Mouse (Mus musculus) CD8-positive naive resting alpha-beta T cell, adult 2 months (primary cell): ENCODE measurements around the gene Xylt1.

ENCODE experiments used
- DNase-seq, 2 experiments: peaks; one replicate each; pipeline ENCODE4 v3.0.0; 2022; ENCODE audit warnings: low read depth in 2 of 2, low spot score in 2 of 2

Gene Xylt1

GRCm38 (mm10) chr7:117600443-117600842 is 219.7 kb downstream of the Xylt1 start:
- no peak for DNase-seq

GRCm38 (mm10) chr7:117610439-117610838 is 229.7 kb downstream of the Xylt1 start:
- DNase-seq: no peak

DNA sequence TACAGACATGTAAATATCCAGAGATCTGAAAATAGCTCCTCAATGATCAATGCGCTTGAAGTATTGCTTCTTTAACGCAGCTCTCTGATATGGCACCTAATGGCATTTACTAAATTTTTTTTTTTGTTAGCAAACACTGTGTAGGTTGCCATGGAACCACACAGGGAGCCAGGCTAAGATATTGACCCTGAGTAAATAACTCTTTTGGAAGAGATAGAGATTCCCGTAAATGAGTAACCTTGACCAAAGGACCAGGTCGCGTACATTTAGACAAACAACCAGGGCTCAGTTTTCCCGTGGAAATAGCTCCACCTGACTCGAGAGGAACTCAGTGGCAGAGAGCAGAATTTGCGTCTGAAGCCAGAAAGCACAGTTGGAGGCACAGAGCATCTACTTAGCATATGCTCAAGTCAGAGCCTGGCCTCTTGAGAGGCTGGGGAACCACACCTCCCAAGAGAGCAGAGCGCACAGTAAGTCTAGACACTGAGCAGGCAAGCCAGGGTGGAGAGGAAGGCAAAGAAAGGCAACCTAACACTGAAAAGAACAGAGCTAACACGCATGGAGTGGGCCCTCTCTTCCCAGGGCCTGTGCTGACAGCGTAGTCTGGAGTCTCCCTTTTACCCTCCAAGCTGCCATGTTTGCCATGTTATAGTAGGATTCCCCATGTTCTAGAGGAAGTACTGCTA is 232.2 kb downstream of the Xylt1 start:
- DNase-seq: peak in 1 of 2 experiments; percentile 11

DNA sequence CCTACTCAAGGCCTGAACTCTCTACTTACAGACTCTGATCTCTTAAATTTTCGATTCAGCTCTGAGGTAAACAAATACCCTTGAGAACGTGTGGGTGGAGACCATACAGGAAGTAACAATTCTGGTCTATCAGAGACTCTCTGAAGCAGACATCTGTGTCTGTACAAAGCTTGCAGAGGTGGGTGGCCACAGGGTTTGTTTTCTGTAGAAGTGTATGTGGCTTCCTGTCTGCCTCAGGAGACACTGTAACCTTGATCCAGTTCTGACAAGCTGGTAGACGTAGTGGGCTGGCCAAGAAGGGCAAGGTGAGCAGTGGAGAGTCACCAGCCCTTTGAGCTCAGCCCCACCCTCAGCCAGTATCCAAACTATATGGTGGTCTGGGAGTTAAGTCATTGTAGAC is 233.0 kb downstream of the Xylt1 start:
- peak; percentile 60 to 67 for DNase-seq

DNA sequence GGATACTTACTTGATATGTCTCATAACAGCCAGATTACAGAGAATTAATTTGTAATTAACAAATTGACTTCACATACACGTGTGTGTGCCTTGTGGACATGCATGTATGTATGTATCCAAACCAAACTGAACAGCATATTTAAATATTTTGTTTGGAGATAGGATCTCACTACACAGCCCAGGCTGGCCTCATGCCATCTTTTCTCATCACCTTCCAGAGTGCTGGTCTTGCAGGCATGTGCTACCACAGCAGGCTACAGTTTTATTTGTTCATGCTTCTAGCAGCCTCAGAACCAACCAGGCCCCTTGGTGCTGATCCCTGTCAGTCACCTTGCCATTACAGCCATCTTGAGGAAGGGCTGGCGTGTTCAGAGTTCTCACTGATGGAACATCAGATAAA is 233.6 kb downstream of the Xylt1 start:
- DNase-seq: no peak

GRCm38 (mm10) chr7:117614851-117615250 is 234.1 kb downstream of the Xylt1 start:
- no peak for DNase-seq

- DNase-seq: no peak
Observed at GRCm38 (mm10) chr7:117616277-117616676, 235.5 kb downstream of the Xylt1 start.

DNA sequence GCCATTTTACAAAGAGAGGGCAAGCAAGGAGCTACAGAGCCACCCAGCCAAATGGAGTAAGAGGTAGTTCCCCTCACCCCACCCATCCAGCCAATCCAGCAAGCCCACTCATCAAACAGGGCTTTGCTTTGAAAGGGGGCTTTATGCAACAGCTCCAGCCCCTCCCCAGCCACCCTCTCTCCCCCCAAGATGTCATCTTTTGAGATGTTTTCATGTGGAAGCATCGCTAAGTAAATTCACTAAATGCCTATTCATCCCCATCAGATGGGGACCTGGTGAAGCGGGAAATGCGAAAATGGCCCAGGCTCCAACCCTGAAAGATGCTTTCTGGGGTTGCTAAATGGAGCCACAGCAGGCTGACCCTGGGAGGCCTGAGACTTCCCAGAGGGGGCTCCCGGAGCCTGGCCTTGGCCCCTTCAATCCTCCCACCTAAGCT is 238.0 kb downstream of the Xylt1 start:
- DNase-seq: no peak

- DNase-seq: no peak
Observed at GRCm38 (mm10) chr7:117621566-117621965, 240.8 kb downstream of the Xylt1 start.

DNA sequence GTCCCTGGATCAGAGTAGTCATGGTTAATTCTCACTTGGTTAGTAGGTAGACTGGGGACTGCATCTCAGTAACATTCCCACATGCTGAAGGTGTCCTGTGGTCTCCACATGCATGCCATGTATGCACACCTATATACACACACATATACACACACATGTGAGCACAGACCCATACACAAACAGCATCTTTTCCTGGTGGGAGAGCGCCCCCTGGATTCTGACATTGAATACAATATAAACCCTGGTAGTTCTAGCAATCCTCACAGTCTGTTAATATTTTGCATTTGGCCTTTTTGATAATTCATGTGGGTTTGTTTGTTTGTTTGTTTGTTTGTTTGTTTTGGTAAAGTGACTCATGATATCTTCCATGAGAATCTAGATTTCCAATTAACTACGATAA is 242.0 kb downstream of the Xylt1 start:
- DNase-seq: peak; percentile 42 to 60

- no peak for DNase-seq
Observed at GRCm38 (mm10) chr7:117628791-117629190, 248.0 kb downstream of the Xylt1 start.

GRCm38 (mm10) chr7:117630657-117631056 is 249.9 kb downstream of the Xylt1 start:
- no peak for DNase-seq

DNA sequence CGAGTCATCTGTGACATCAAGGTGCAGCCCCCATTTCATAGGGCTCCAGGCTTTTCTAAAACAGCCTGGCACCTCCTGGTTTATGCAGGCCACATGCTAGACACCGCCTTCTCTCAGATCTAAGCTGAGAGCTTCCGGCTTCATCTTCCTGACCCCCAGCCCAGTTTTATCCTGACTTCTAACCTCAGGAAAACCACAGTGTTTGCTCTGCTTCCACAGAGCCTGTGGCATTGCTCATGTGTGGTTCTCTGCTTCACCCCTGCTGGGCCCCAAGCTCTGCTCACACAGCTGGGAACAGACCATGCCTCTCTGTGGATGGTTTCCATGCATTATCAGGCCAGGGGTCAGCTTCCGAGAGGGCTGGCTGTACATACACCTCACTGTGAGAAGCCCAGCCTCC is 254.8 kb downstream of the Xylt1 start:
- no peak for DNase-seq

- no peak for DNase-seq
Observed at GRCm38 (mm10) chr7:117636713-117637112, 255.9 kb downstream of the Xylt1 start.

GRCm38 (mm10) chr7:117637997-117638396 is 257.2 kb downstream of the Xylt1 start:
- DNase-seq: no peak

- no peak for DNase-seq
Observed at GRCm38 (mm10) chr7:117652637-117653036, 271.9 kb downstream of the Xylt1 start.

- DNase-seq: no peak
Observed at GRCm38 (mm10) chr7:117655732-117656131, 275.0 kb downstream of the Xylt1 start.

GRCm38 (mm10) chr7:117658180-117658579 is 277.4 kb downstream of the Xylt1 start:
- DNase-seq: no peak

DNA sequence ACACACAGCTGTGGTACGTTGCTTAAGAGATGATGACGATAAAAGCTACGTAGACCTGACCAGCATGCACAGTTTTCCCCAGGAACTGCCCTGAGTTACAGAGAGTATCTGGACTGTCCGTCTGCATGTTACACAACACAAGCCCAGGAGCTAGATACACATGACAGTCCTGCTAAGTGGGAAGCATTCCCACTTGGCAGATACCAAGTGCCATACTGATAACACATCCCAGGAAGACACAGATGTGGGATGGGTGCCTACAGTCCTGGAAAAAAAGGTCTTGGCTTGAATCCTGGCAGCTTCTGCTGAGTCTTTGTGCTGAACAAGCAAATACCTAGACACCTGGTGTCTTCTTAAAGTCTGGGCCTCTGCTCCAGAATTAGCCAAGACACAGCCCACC is 278.0 kb downstream of the Xylt1 start:
- DNase-seq: no peak

- no peak for DNase-seq
Observed at GRCm38 (mm10) chr7:117667286-117667685, 286.5 kb downstream of the Xylt1 start.

GRCm38 (mm10) chr7:117668226-117668625 is 287.4 kb downstream of the Xylt1 start:
- no peak for DNase-seq

- no peak for DNase-seq
Observed at GRCm38 (mm10) chr7:117672121-117672591, 291.4 kb downstream of the Xylt1 start.
